Mouse (Mus musculus) erythroid progenitor cell, adult 5-6 weeks (primary cell): ENCODE data around the gene Ldhal6b. TPM values are rescaled to one million over a fixed set of nuclear protein-coding genes. Genes with fewer than 3 reads are reported as not detected.

Source experiments
- ATAC-seq: replicated peaks from 2 replicates; pipeline ENCODE4 v1.8.0; 2016; ENCODE audit warnings: moderate number of reproducible peaks, mild to moderate bottlenecking, moderate TSS enrichment, inconsistent platforms; ENCODE audit not compliant: poor library complexity, low FRiP score, severe bottlenecking
- total RNA-seq, 2 experiments: library from RNA; stranded (forward) in 1 of 2; stranded (reverse) in 1 of 2; fragments of 150-400 nt in 1 of 2; fragments of 186-747, 209-891 nt in 1 of 2; gene quantifications; 2 replicates each; pipeline versions ENCODE4 v1.2.3 to v1.2.4; 2015 to 2017; ENCODE audit warnings: low replicate concordance in 2 of 2

The Ldhal6b gene
- total RNA-seq, 2 experiments from 2014 or later, result not detected

- no peak for ATAC-seq
Observed at GRCm38 (mm10) chr17:5377151-5377929, 41.2 kb downstream of the Ldhal6b start.

GRCm38 (mm10) chr17:5372951-5373350 is 45.6 kb downstream of the Ldhal6b start:
- ATAC-seq, result no peak

DNA sequence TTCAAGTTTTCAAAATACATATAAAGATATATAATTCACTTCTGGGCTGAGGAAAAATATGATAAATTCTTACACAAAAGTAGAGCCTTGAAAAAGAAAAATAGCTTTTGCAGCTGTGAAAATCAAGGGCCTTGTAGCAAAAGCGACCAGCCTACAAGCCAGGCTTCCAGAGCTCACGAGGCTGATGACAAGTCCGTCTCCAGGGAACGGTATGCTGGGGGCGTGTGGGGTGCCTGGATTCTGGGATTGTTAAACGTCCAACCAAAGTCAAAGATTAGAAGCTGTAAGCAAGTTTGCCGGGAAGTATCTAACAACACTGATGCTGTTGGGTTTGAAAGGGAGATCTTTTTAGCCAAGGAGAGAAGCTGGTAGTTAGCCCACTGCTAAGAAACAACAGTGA is 47.0 kb downstream of the Ldhal6b start:
- ATAC-seq, result no peak

GRCm38 (mm10) chr17:5371032-5371431 is 47.5 kb downstream of the Ldhal6b start:
- no peak for ATAC-seq

Other genes with a start within 250 kb of the Ldhal6b start
- gene Tmem242, start 21.5 kb upstream of the Ldhal6b start, total RNA-seq (2015; ENCODE audit: low replicate concordance), result 6.5 and 12.2 TPM in 2 replicates
- gene Tmem242, start 21.5 kb upstream of the Ldhal6b start, total RNA-seq (2017; ENCODE audit: low replicate concordance), result 2.1 and 8.6 TPM in 2 replicates
- 57.8 and 82.9 TPM in 2 replicates for gene Zdhhc14, start 73.8 kb upstream of the Ldhal6b start, total RNA-seq (2015; ENCODE audit: low replicate concordance)
- gene Zdhhc14, start 73.8 kb upstream of the Ldhal6b start, total RNA-seq (2017; ENCODE audit: low replicate concordance), result 46.3 and 48.9 TPM in 2 replicates